Mouse (Mus musculus) gastrocnemius, postnatal 4 days (tissue): ENCODE data around the gene Sox30. TPM values are rescaled to one million over a fixed set of nuclear protein-coding genes. Genes with fewer than 3 reads are reported as not detected.

ENCODE experiments used
- DNase-seq, 2 experiments: peaks; one replicate each; pipeline ENCODE4 v3.0.0; 2021 to 2022; ENCODE audit warnings: low spot score in 2 of 2, mixed read lengths in 2 of 2
- total RNA-seq, 2 experiments: library from RNA; stranded (reverse); gene quantifications; 2 replicates each; pipeline ENCODE4 v1.2.3; 2021

Gene Sox30
- total RNA-seq, 2 experiments from 2014 or later: 0.29 to 0.32 TPM

- DNase-seq: no peak
Measured at GRCm38 (mm10) chr11:46054911-46055895, 75.1 kb downstream of the Sox30 start.

DNA sequence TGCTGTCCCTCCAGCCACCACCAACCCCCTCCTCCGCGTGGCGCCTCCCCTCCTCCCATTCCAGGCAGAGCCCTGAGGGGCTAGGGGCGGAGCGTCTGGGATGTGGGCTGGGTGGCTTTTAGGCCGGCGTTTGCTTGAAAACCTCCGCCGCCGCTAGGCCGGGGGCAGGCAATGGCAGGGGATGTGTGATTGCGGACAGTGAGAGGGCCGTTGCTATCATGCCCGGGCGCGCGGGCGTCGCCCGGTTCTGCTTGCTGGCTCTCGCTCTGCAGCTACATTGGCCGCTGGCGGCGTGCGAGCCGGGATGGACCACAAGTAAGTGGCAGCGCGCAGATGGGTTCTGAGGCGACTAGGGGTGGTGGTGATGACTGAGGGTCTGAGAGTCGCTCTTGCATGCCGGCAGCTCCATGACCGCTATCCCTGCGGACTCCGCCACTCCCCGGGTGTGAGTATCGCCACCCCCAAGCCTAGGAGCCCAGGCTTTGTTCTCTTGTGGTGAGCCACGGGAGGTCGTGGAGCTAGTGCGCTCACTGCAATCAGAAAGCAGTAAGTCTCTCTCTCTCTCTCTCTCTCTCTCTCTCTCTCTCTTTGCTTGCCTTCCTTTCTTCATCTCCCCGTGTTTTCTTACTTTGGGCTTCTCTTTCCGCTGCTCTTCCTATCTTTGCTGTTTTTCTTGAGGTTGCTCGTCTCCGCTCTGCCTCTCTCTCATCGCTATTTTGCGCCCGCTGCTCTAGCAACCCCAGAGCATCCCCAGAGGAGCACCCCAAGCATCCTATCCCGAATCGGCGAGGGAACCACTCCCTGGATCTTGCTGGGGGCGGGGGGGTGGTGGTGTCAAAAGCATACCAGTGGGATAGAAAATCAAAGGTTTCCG lies 76.0 kb downstream of the Sox30 start, which contains the start of gene Adam19:
TSS of gene Adam19 (plus strand) at position 97 of the 874 bp plus-strand sequence.
- DNase-seq: peak; percentile 72 to 84

- DNase-seq: peak in 1 of 2 experiments; percentile 62
Measured at GRCm38 (mm10) chr11:46056770-46057411, 76.8 kb downstream of the Sox30 start.

DNA sequence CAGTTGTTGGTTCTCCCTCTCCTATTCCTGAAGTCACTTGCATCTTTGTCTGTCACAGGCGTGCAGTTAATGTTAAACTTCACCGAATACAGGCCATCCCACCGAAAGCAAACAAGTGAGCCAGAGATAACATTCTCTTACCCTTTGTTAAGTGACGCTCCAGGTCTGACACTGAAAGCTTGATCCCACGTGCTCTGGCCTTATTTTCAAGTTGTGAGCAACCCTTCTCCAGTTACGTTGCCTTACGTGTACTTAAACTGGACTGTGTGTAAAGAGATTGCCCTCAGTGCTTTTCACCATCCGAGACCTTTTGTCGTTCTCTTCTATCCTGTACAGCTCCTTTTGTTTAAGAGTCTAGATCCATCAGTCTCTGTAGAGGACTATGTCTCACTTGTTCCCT lies 77.9 kb downstream of the Sox30 start:
- DNase-seq: no peak

GRCm38 (mm10) chr11:46058916-46059315 lies 78.8 kb downstream of the Sox30 start:
- no peak for DNase-seq

GRCm38 (mm10) chr11:46059887-46060650 lies 80.0 kb downstream of the Sox30 start:
- DNase-seq: no peak

DNA sequence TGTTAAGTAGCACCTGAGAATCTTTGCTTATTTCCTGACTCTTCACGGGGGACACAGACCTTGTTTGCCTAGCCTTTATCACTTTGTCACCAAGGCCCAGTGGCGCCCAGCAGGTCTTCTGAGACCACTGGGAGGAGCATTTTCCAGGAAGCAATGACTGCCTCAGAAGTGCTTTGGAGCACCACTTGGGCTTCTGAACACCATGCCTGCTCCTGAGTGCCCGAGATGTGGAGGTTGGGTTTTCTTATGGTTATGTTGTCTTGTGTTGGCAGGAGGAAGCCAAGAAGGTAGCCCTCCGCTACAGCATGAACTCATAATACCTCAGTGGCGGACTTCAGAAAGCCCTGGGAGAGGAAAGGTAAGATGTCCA lies 80.5 kb downstream of the Sox30 start:
- DNase-seq: no peak

GRCm38 (mm10) chr11:46061776-46062445 lies 81.8 kb downstream of the Sox30 start:
- no peak for DNase-seq

DNA sequence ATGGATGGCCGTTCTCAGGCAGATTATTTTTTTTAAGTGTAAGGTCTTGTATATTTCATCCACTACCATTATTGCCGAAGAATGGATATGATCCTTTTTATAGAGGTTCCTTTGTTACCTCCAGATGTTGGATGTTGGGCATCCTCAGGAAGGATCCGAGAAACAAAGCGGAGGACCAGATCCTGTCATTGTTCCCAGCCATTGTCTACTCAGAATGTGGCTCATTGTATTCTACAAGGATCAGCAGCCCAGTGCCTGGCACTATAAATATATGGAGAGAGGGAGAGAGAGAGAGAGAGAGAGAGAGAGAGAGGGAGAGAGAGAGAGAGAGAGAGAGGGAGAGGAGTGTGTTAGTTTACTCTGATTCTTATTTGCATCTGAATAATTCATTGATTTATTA lies 82.5 kb downstream of the Sox30 start:
- no peak for DNase-seq

GRCm38 (mm10) chr11:46062993-46063731 lies 83.1 kb downstream of the Sox30 start:
- no peak for DNase-seq

DNA sequence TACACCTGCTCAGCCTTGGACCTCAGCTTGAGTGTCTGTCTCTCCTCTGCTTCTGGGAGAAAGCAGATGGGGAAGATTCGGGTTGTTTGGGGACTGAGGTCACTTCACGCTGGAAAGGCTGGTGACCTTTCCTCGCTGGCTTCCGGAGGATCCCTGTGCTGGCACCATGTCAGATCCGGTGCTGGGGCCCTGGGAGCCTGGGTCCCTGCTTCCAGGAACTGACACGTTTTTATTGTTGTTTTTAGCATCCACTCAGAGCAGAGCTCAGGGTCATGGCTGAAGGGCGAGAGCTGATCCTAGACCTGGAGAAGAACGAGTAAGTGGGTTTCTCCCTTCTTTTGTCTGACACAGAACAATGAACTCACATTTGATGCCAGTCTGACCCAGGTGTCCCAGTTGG lies 84.7 kb downstream of the Sox30 start:
- peak in 1 of 2 experiments; percentile 33 for DNase-seq

DNA sequence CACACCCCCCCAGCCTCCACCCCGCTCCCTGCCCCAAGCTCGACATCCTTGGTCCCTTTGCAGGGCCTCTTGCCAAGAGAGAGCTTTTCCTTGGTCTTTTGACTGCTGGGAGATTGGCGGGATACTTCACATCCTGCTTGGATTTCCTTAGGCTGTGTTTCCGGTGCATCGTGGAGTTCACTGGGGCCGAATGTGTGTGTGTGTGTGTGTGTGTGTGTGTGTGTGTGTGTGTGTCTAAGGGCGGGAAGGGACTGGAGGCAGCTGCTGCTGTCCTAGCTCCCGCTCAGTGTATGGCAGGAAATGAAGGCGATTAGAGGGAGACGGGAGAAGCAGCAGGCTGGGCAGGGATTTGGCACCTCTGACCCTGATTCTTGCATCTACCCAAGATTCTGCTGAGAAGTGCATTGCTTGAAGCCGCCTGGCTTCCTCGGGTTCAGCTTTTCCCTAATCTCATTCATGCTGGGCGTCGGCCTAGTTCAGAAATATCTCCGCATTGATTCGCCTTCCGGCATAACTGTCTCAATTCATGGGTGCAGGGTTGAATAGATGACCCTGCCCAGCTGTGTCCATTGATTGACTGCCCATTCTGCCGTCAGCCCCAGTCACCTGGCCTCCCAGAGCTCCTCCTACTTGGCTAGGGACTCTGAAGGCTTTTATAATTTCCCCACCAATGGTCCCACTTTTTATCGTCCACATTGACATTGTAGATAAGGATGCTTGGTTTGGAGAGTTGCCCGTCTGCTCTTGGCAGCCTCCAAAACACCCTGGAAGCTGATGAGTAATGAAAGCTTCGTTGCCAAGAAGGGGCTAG lies 85.3 kb downstream of the Sox30 start:
- DNase-seq: peak in 1 of 2 experiments; percentile 68

Other genes starting within 250 kb of the Sox30 start
- gene Clint1, start 128.3 kb upstream of the Sox30 start, total RNA-seq: 10 to 100 TPM; 64.9 to 69.6 TPM
- 1 to 10 TPM; 4.9 to 5.6 TPM for gene Lsm11, start 35.4 kb upstream of the Sox30 start, total RNA-seq
- 1 to 10 TPM; 7.5 to 9.4 TPM for gene Thg1l, start 24.8 kb upstream of the Sox30 start, total RNA-seq
- 1 to 10 TPM; 1.1 to 1.3 TPM for gene Gm12166, start 72.0 kb downstream of the Sox30 start, total RNA-seq
- gene Adam19, start 75.7 kb downstream of the Sox30 start, total RNA-seq: 10 to 100 TPM; 48.3 to 56.3 TPM
- gene Nipal4, start 186.2 kb downstream of the Sox30 start, total RNA-seq: under 1 TPM; 0.13 to 0.32 TPM